Mouse (Mus musculus): ENCODE measurements around the gene Lbhd2. TPM values are rescaled to one million over a fixed set of nuclear protein-coding genes. Genes with fewer than 3 reads are reported as not detected.

Gene Lbhd2
- total and polyA plus RNA-seq, 3 experiments = not detected

DNA sequence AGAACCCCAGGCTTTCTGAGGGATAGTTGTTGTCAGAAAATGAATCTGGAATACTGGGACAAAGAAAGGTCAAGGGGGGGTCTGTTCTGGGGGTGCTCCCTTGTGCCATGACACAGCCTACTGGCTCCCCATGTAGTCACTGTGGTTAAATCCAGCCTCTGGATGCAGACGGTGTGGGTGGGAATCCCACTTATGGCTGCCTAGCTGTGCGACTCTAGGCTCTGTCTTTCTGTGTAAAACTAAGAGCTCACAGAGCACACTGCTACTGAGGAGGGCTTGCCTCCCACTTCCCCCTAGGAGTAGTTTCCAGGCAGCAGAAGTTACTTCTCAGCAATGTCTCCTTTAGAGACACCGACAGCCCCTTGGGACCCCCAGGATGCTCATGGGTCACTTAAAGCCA is 29.6 kb downstream of the Lbhd2 start:
- H3K36me3 ChIP-seq (replicated peaks in 1 of 2; ENCODE audit: control insufficient read depth in 1 of 2, insufficient read depth in 1 of 2, low read length in 1 of 2) = no peaks in the 10 kb centered on the region
- peaks cover 27% of the 10 kb centered on the region for H3K27me3 ChIP-seq (replicated peaks)
- H3K9ac ChIP-seq (ENCODE audit: insufficient read depth, low read depth) = no peak overlapping the region
- H3K27ac ChIP-seq (ENCODE audit: insufficient read depth, low read depth) = no peak overlapping the region
- dilution Hi-C loops (cut with MboI; ENCODE audit: extremely low pct_ligation_motif_present, extremely low pct_unique_long_range_greater_than_20kb, low sequenced_read_pairs) (no loop called here), in situ Hi-C loops (cut with MboI; ENCODE audit: low pct_ligation_motif_present, low pct_unique_long_range_greater_than_20kb, low sequenced_read_pairs) (no loop called here)
- DNase-seq (ENCODE audit: extremely low read depth) = peak; percentile 41
- H3K4me1 ChIP-seq (ENCODE audit: control insufficient read depth in 1 of 2, insufficient read depth in 2 of 2) = peaks cover 33 to 58% of the 10 kb centered on the region in 2 experiments
- TF ChIP-seq MYC (IDR thresholded peaks at IDR 0.05; ENCODE audit: low read depth, low read length) (no peak), IRF4 (IDR thresholded peaks at IDR 0.05; ENCODE audit: low read depth, low read length) (peak; percentile 39; the same call in 1 of the 2 replicates)
- H3K9me3 ChIP-seq (replicated peaks; ENCODE audit: low read length) = peaks cover 9% of the 10 kb centered on the region
- no peak overlapping the region for H3K4me3 ChIP-seq (replicated peaks in 1 of 3; ENCODE audit: low read depth in 2 of 3, low read length in 2 of 3, poor library complexity in 1 of 3)
- H3K4me2 ChIP-seq (ENCODE audit: insufficient read depth, low read depth, poor library complexity, severe bottlenecking) = no peak overlapping the region
- no peaks in the 10 kb centered on the region for H3K79me2 ChIP-seq (replicated peaks; ENCODE audit: control insufficient read depth, extremely low read depth, insufficient read depth, poor library complexity, severe bottlenecking)

DNA sequence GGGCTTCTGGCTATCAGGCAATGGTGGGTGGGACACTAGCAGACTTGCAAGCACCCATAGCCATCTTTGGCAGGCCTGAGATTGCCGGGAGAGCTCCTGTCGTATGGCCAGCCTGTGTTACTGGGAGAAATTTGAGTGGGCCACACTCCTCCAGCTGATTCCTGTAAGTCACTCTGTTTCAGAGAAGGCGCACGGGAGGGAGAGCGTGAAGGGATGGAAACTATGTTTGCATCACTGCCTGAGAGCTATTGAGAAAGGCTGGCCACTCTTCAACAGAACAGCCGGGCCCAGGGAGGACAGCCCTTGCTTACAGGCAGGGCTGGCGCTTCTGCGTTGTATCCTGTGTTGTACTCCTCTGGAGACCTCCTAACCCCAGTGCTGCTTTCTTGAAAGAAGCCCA is 30.0 kb downstream of the Lbhd2 start:
- no peak overlapping the region; the same call in 1 of the 2 replicates for H3K4me2 ChIP-seq (ENCODE audit: insufficient read depth, low read depth, poor library complexity, severe bottlenecking)
- peaks cover 33 to 62% of the 10 kb centered on the region in 2 experiments for H3K4me1 ChIP-seq (ENCODE audit: control insufficient read depth in 1 of 2, insufficient read depth in 2 of 2)
- dilution Hi-C loops (cut with MboI; ENCODE audit: extremely low pct_ligation_motif_present, extremely low pct_unique_long_range_greater_than_20kb, low sequenced_read_pairs) (no loop called here), in situ Hi-C loops (cut with MboI; ENCODE audit: low pct_ligation_motif_present, low pct_unique_long_range_greater_than_20kb, low sequenced_read_pairs) (no loop called here)
- H3K36me3 ChIP-seq (replicated peaks in 1 of 2; ENCODE audit: control insufficient read depth in 1 of 2, insufficient read depth in 1 of 2, low read length in 1 of 2) = no peaks in the 10 kb centered on the region
- no peak overlapping the region for H3K4me3 ChIP-seq (replicated peaks in 1 of 3; ENCODE audit: low read depth in 2 of 3, low read length in 2 of 3, poor library complexity in 1 of 3)
- H3K9me3 ChIP-seq (replicated peaks; ENCODE audit: low read length) = peaks cover 9% of the 10 kb centered on the region
- no peak for DNase-seq (ENCODE audit: extremely low read depth)
- TF ChIP-seq CHD1 (IDR thresholded peaks at IDR 0.05; ENCODE audit: low read depth, low read length) (no peak), GABPA (IDR thresholded peaks at IDR 0.05; ENCODE audit: insufficient replicate concordance, low read depth, low read length) (no peak), ETS1 (conservative IDR thresholded peaks at IDR 0.05; ENCODE audit: low read depth, low read length) (peak; percentile 62), TCF12 (IDR thresholded peaks at IDR 0.05; ENCODE audit: low read depth, low read length) (no peak), IRF4 (IDR thresholded peaks at IDR 0.05; ENCODE audit: low read depth, low read length) (no peak), RCOR1 (conservative IDR thresholded peaks at IDR 0.05; ENCODE audit: low read depth, low read length) (no peak), JUND (conservative IDR thresholded peaks at IDR 0.05; ENCODE audit: low read depth, low read length) (no peak), MYC (IDR thresholded peaks at IDR 0.05; ENCODE audit: low read depth, low read length) (no peak), EP300 (IDR thresholded peaks at IDR 0.05; ENCODE audit: low read length) (no peak), MXI1 (IDR thresholded peaks at IDR 0.05; ENCODE audit: low read depth, low read length) (no peak), KAT2A (IDR thresholded peaks at IDR 0.05; ENCODE audit: insufficient replicate concordance, low read length) (no peak), PAX5 (IDR thresholded peaks at IDR 0.05; ENCODE audit: low read length) (no peak), BHLHE40 (IDR thresholded peaks at IDR 0.05; ENCODE audit: low read depth, low read length) (peak; percentile 75)
- H3K27ac ChIP-seq (ENCODE audit: insufficient read depth, low read depth) = no peak overlapping the region
- peaks cover 23% of the 10 kb centered on the region for H3K27me3 ChIP-seq (replicated peaks)
- H3K79me2 ChIP-seq (replicated peaks; ENCODE audit: control insufficient read depth, extremely low read depth, insufficient read depth, poor library complexity, severe bottlenecking) = no peaks in the 10 kb centered on the region
- H3K9ac ChIP-seq (ENCODE audit: insufficient read depth, low read depth) = no peak overlapping the region
